Mouse (Mus musculus) CD4-positive, CD25-positive, alpha-beta regulatory T cell, adult 2 months (primary cell): Measurements from ENCODE around the gene Cptp.

ENCODE experiments used
- DNase-seq: peaks from one replicate; pipeline ENCODE4 v3.0.0-alpha.2; 2012; ENCODE audit warnings: low read depth, low spot score

The Cptp gene

GRCm38 (mm10) chr4:155888181-155888580 is 18.9 kb upstream of the Cptp start:
- no peak for DNase-seq

DNA sequence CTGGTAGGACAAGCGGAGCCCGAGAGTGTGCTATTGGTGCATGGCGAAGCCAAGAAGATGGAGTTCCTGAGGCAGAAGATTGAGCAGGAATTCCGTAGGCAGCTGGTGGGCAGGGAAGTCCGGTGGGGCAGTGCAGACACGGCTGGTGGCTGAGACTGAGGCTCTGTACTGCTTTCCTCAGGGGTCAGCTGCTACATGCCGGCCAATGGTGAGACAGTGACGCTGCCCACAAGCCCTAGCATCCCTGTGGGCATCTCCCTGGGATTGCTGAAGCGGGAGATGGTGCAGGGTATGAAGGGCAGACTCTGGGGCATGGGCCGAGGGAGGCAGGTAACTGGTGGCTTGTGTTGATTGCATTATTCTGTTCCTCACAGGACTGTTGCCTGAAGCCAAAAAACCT is 18.4 kb upstream of the Cptp start:
- no peak for DNase-seq

DNA sequence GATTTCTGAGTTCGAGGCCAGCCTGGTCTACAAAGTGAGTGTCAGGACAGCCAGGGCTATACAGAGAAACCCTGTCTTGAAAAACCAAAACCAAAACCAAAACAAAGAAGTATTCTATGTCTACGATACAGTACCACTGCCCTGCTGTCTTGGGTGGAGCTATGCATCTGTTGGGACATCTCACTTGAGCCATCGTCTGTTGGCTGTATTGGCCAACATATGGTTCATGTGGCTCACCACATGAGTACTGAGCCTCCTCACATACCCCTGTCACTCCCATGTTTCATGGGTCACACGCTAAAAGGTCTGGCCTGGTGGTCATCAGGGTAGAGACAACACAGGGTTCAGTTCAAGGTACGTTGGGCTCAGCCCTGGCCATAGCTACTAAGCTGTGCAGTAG is 17.1 kb upstream of the Cptp start:
- no peak for DNase-seq

DNA sequence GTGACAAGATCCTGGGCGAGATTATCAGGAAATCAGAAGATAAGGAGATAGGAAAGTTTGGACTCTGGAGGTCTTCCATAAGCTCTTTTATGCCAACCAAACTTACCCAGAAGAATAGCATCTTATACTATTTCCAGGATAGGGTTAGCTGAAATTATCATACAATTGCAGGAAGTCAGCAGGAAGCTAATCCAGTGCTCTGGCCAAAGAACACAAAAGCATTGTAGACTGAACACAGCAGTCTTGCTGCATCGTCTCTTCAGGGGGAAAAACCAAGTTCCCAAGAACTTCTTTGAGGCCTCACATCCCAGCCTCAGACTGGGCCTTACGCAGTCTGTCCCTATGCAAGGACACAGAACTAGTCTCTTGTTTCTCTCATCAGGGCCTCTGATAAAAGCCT is 14.3 kb upstream of the Cptp start:
- DNase-seq, result no peak

DNA sequence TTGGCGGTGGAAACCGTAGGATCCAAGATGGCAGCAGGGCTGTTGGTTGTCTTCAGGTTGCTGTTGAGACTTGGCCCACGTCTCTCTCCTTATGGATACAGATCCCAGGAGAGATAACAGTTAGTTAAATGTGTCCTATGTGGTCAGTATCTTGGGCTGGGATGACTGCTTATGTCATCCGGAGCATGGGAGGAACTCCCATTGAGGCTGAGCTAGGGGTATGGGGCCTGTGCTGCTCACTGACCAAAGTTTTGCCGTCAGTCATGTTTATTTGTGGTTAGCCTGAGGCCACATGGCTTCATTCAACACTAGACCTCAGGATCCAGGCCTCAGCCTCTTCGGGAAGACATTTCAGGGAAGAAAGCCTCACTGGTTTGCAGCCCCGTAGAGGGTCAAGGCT is 2.2 kb upstream of the Cptp start:
- no peak for DNase-seq

- peak; percentile 20 for DNase-seq
These were observed 484 bp downstream of the Cptp start for GRCm38 (mm10) chr4:155868614-155869298.

DNA sequence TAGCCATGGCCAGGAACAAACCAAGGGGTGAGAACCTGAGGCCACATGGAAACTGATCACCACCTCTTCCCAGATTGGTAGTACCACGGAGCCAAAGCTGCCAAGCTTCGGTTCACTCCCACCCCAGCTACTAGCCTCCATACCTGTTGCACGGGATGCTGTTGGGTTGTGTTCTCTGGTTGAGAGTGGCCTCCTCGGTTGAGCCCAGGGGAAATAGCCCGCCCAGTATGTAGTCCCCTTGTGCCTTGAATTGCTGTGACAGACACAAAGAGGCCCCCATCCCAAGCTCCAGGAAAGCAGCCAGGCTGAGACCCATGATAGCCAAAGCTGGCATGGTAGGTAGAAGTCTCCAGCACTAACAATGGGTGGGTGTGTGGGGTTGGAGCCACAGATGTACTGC is 6.2 kb downstream of the Cptp start, which contains the start of gene Tas1r3:
Gene Tas1r3 (minus strand): TSS at position 362 of the 400 bp plus-strand sequence.
- DNase-seq, result no peak

- no peak for DNase-seq
These were observed 7.5 kb downstream of the Cptp start for GRCm38 (mm10) chr4:155861787-155862186.

DNA sequence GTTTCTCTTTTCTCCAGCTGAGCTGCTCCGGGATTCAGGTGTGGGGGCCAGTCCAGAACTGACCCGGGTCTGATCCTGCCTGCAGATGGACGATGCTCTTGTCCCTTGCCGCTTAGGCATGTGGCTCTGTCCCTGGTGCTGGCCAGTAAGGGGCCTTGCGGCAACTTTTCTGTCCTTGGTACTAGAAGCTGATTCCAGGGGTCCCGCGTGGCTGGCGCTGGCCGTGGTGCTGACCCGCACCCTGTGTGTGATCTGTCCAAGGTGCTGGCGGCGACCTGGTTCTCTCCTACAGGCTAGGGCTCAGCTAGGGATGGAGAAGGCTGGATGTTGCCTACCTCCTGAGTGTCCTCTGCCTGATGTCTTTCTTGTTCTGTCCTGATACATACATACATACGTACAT is 9.9 kb downstream of the Cptp start:
- DNase-seq, result no peak

DNA sequence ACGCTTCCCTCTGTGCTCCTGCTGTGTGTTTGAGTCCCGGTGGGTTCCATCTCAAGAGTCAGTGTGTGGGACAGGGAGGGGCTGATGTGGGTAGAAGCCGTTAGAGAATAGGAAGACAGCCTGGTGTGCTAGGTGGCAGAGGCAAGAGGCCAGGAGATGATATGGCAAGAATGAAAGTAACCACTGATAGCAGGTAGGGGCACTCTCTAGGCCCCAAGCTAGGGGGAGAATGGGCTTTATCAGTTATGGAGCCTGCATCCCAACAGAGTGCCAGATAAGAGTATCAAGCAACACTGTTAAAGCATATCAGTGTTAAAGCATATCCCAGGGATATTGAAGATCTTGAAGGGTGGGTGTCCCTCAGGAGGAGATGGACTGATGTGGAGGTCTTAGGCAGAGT is 12.4 kb downstream of the Cptp start:
- no peak for DNase-seq

DNA sequence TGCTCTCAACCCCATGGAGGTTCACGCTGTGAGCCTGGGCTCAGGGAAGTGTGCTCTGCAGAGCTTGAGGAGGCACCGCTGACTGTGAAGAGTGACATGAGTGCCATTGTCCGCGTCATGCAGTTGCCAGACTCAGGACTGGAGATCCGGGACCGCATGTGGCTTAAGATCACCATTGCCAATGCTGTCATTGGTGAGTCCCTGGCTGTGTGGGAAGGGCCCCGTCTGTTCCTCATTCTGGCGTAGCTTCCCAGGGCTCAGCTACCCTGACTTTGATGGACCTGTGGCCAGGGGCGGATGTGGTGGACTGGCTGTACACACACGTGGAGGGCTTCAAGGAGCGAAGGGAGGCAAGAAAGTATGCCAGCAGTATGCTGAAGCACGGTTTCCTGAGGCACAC is 13.2 kb downstream of the Cptp start:
- DNase-seq, result no peak

GRCm38 (mm10) chr4:155854991-155855390 is 14.2 kb downstream of the Cptp start:
- no peak for DNase-seq

GRCm38 (mm10) chr4:155853421-155853820 is 15.8 kb downstream of the Cptp start:
- no peak for DNase-seq

GRCm38 (mm10) chr4:155851951-155852411 is 17.3 kb downstream of the Cptp start:
- DNase-seq, result no peak

DNA sequence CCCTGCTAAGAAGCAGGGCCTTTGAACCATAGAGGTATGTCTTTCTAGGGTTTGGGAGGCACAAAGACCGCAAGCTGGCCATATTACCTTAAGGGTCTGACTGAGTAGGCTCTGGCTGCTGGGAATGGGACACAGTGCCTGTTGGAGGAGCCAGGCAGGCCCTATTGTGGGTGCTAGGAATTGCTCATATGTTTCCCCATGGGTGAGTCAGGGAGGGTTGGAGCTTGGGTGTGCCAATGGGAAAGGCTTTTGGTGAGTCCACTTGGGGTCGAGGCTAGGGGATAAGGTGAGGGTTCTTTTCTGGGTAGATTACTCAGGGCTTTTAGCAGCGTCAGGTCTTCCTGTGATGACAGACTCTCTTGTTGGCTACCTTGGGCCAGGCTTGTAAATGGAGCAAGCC is 17.9 kb downstream of the Cptp start:
- no peak for DNase-seq

GRCm38 (mm10) chr4:155849792-155850451 is 19.3 kb downstream of the Cptp start:
- DNase-seq, result no peak

DNA sequence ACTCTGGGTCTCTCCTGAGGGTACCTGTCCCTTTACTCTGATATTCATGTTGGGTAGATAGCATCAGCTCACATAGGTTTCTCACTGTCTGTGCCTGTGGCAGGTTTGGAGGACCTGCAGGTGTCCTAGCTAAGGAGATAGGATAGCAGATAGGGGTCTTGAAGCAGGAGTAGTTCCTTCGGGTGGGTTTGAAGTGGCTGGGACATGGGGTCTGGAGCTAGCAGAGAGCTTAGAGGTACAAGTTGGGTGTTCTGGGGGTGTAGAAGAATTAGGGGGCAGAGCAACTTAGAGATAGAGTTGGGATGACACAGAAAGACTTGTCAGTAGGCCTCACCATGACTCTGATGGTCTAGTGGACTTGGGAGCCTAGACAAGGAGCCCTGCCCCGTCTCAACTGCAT is 19.8 kb downstream of the Cptp start:
- no peak for DNase-seq

GRCm38 (mm10) chr4:155848434-155849095 is 20.7 kb downstream of the Cptp start:
- DNase-seq, result no peak

GRCm38 (mm10) chr4:155847591-155848352 is 21.5 kb downstream of the Cptp start:
- peak; percentile 65 for DNase-seq

GRCm38 (mm10) chr4:155846871-155847578 is 22.2 kb downstream of the Cptp start, which contains the start of gene Dvl1:
Gene Dvl1, plus strand, starts transcription at chr4:155847402.
- peak; percentile 96 for DNase-seq

DNA sequence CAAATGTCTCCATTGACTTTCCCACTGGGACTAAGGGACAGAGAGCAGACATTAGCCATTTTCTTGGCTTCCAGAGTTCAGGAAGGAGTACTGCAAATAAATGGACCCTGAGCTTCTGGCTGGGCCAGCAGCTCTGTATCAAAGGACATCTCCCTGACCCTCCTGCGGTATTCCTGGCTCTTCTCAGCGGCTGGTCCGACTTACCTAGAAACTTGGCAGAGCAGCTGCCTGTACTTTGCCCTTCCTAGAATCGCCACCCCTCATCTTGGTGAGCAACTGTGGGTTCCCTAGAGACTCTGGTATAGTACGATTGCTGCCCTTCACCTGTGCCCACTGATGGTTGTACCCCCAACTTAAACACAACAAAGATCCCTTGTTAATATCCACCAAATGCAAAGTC is 26.0 kb downstream of the Cptp start:
- no peak for DNase-seq
